Mouse (Mus musculus) A20 (cell line): ENCODE measurements at regions not wholly inside any gene's neighbourhood (a gene's known extent, or its start where the extent isn't known, plus 50 kb on each side); places are given as distances from the start of the nearest gene placed in this dataset.

Experiments
- DNase-seq: peaks from one replicate; pipeline ENCODE4 v3.0.0-alpha.2; 2011; ENCODE audit warnings: low read depth, low spot score

GRCm38 (mm10) chrX:137424259-137424658 is 146.1 kb upstream of the Il1rapl2 start:
- DNase-seq = peak; percentile 39
